Mouse (Mus musculus): ENCODE measurements around the gene Tex26. TPM values are rescaled to one million over a fixed set of nuclear protein-coding genes. Genes with fewer than 3 reads are reported as not detected.

The Tex26 gene
- polyA plus RNA-seq, 1 experiment from 2014 or later: 0.38 TPM

GRCm38 (mm10) chr5:149474701-149475468, 35.4 kb downstream of the Tex26 start:
- H3K4me2 ChIP-seq (ENCODE audit: low read depth, low read length): no peak overlapping the region
- no peaks in the 10 kb centered on the region for H3K4me1 ChIP-seq (ENCODE audit: control insufficient read depth, insufficient read depth, low read length)
- 90% methylated on average over 16 of the region's 16 CpGs for WGBS
- no peaks in the 10 kb centered on the region for H3K36me3 ChIP-seq (ENCODE audit: control insufficient read depth, insufficient read depth, low read length)
- no peaks in the 10 kb centered on the region for H3K9me3 ChIP-seq (ENCODE audit: control insufficient read depth, low read length)
- H3K4me3 ChIP-seq (ENCODE audit: low read length): no peak overlapping the region
- H3K27ac ChIP-seq (ENCODE audit: low read length): no peak overlapping the region
- no peak overlapping the region for H3K9ac ChIP-seq (ENCODE audit: low read depth, low read length)
- H3K27me3 ChIP-seq (replicated peaks; ENCODE audit: control insufficient read depth, insufficient read depth, low read length): no peaks in the 10 kb centered on the region
- no peak for ATAC-seq

GRCm38 (mm10) chr5:149481920-149482319, 42.5 kb downstream of the Tex26 start:
- no peak overlapping the region for H3K27ac ChIP-seq (ENCODE audit: low read length)

GRCm38 (mm10) chr5:149483321-149484052, 44.0 kb downstream of the Tex26 start:
- Histone ChIP-seq H3K4me2 (ENCODE audit: low read depth, low read length) (no peak overlapping the region), H3K36me3 (ENCODE audit: control insufficient read depth, insufficient read depth, low read length) (no peaks in the 10 kb centered on the region), H3K4me1 (ENCODE audit: control insufficient read depth, insufficient read depth, low read length) (no peaks in the 10 kb centered on the region), H3K9ac (ENCODE audit: low read depth, low read length) (no peak overlapping the region), H3K27ac (ENCODE audit: low read length) (no peak overlapping the region), H3K27me3 (replicated peaks; ENCODE audit: control insufficient read depth, insufficient read depth, low read length) (no peaks in the 10 kb centered on the region), H3K4me3 (ENCODE audit: low read length) (no peak overlapping the region), H3K9me3 (ENCODE audit: control insufficient read depth, low read length) (no peaks in the 10 kb centered on the region)
- no peak for ATAC-seq
- 66% methylated on average over 12 of the region's 12 CpGs for WGBS

More at GRCm38 (mm10) chr5:149481920-149482319, 42.5 kb downstream of the Tex26 start:
- Histone ChIP-seq H3K36me3 (ENCODE audit: control insufficient read depth, insufficient read depth, low read length) (no peaks in the 10 kb centered on the region), H3K4me3 (ENCODE audit: low read length) (no peak overlapping the region), H3K27me3 (replicated peaks; ENCODE audit: control insufficient read depth, insufficient read depth, low read length) (no peaks in the 10 kb centered on the region), H3K4me2 (ENCODE audit: low read depth, low read length) (no peak overlapping the region), H3K9me3 (ENCODE audit: control insufficient read depth, low read length) (no peaks in the 10 kb centered on the region), H3K9ac (ENCODE audit: low read depth, low read length) (no peak overlapping the region), H3K4me1 (ENCODE audit: control insufficient read depth, insufficient read depth, low read length) (no peaks in the 10 kb centered on the region)
- ATAC-seq: no peak
- 88% methylated on average over 7 of the region's 7 CpGs for WGBS

- 53% methylated on average over 12 of the region's 12 CpGs for WGBS
- no peaks in the 10 kb centered on the region for H3K27me3 ChIP-seq (replicated peaks; ENCODE audit: control insufficient read depth, insufficient read depth, low read length)
- H3K9me3 ChIP-seq (ENCODE audit: control insufficient read depth, low read length): no peaks in the 10 kb centered on the region
- H3K36me3 ChIP-seq (ENCODE audit: control insufficient read depth, insufficient read depth, low read length): no peaks in the 10 kb centered on the region
- H3K27ac ChIP-seq (ENCODE audit: low read length): no peak overlapping the region
- H3K4me3 ChIP-seq (ENCODE audit: low read length): no peak overlapping the region
- H3K4me2 ChIP-seq (ENCODE audit: low read depth, low read length): no peak overlapping the region
- no peak overlapping the region for H3K9ac ChIP-seq (ENCODE audit: low read depth, low read length)
- peak; percentile 33; the same call in 1 of the 2 replicates for ATAC-seq
- no peaks in the 10 kb centered on the region for H3K4me1 ChIP-seq (ENCODE audit: control insufficient read depth, insufficient read depth, low read length)
These were observed 44.8 kb downstream of the Tex26 start for GRCm38 (mm10) chr5:149484270-149484669.

- ATAC-seq: no peak
- no peak overlapping the region for H3K4me2 ChIP-seq (ENCODE audit: low read depth, low read length)
- H3K36me3 ChIP-seq (ENCODE audit: control insufficient read depth, insufficient read depth, low read length): no peaks in the 10 kb centered on the region
- no peak overlapping the region for H3K4me3 ChIP-seq (ENCODE audit: low read length)
- no peaks in the 10 kb centered on the region for H3K4me1 ChIP-seq (ENCODE audit: control insufficient read depth, insufficient read depth, low read length)
- no peaks in the 10 kb centered on the region for H3K27me3 ChIP-seq (replicated peaks; ENCODE audit: control insufficient read depth, insufficient read depth, low read length)
- H3K9ac ChIP-seq (ENCODE audit: low read depth, low read length): no peak overlapping the region
- H3K9me3 ChIP-seq (ENCODE audit: control insufficient read depth, low read length): no peaks in the 10 kb centered on the region
- H3K27ac ChIP-seq (ENCODE audit: low read length): no peak overlapping the region
- 89% methylated on average over 6 of the region's 6 CpGs for WGBS
These were observed 46.0 kb downstream of the Tex26 start for GRCm38 (mm10) chr5:149485447-149485846.

- no peak overlapping the region for H3K27ac ChIP-seq (ENCODE audit: low read length)
- H3K27me3 ChIP-seq (replicated peaks; ENCODE audit: control insufficient read depth, insufficient read depth, low read length): no peaks in the 10 kb centered on the region
- H3K36me3 ChIP-seq (ENCODE audit: control insufficient read depth, insufficient read depth, low read length): no peaks in the 10 kb centered on the region
- no peak overlapping the region for H3K4me2 ChIP-seq (ENCODE audit: low read depth, low read length)
- ATAC-seq: no peak
- no peaks in the 10 kb centered on the region for H3K4me1 ChIP-seq (ENCODE audit: control insufficient read depth, insufficient read depth, low read length)
- H3K9me3 ChIP-seq (ENCODE audit: control insufficient read depth, low read length): no peaks in the 10 kb centered on the region
- 31% methylated on average over 11 of the region's 11 CpGs for WGBS
- H3K9ac ChIP-seq (ENCODE audit: low read depth, low read length): no peak overlapping the region
- H3K4me3 ChIP-seq (ENCODE audit: low read length): no peak overlapping the region
These were observed 49.0 kb downstream of the Tex26 start for GRCm38 (mm10) chr5:149488360-149489021.

GRCm38 (mm10) chr5:149489136-149489535, 49.7 kb downstream of the Tex26 start:
- Histone ChIP-seq H3K27me3 (replicated peaks; ENCODE audit: control insufficient read depth, insufficient read depth, low read length) (no peaks in the 10 kb centered on the region), H3K36me3 (ENCODE audit: control insufficient read depth, insufficient read depth, low read length) (no peaks in the 10 kb centered on the region), H3K4me1 (ENCODE audit: control insufficient read depth, insufficient read depth, low read length) (no peaks in the 10 kb centered on the region), H3K27ac (ENCODE audit: low read length) (no peak overlapping the region), H3K9ac (ENCODE audit: low read depth, low read length) (no peak overlapping the region), H3K4me2 (ENCODE audit: low read depth, low read length) (no peak overlapping the region), H3K9me3 (ENCODE audit: control insufficient read depth, low read length) (no peaks in the 10 kb centered on the region), H3K4me3 (ENCODE audit: low read length) (no peak overlapping the region)
- no peak for ATAC-seq
- WGBS: 50% methylated on average over 11 of the region's 11 CpGs

GRCm38 (mm10) chr5:149490275-149490674, 50.8 kb downstream of the Tex26 start:
- Histone ChIP-seq H3K9me3 (ENCODE audit: control insufficient read depth, low read length) (no peaks in the 10 kb centered on the region), H3K27ac (ENCODE audit: low read length) (no peak overlapping the region), H3K4me3 (ENCODE audit: low read length) (no peak overlapping the region), H3K9ac (ENCODE audit: low read depth, low read length) (no peak overlapping the region), H3K27me3 (replicated peaks; ENCODE audit: control insufficient read depth, insufficient read depth, low read length) (no peaks in the 10 kb centered on the region), H3K36me3 (ENCODE audit: control insufficient read depth, insufficient read depth, low read length) (no peaks in the 10 kb centered on the region), H3K4me1 (ENCODE audit: control insufficient read depth, insufficient read depth, low read length) (no peaks in the 10 kb centered on the region), H3K4me2 (ENCODE audit: low read depth, low read length) (no peak overlapping the region)
- ATAC-seq: no peak
- WGBS: 68% methylated on average over 15 of the region's 15 CpGs

- Histone ChIP-seq H3K4me1 (ENCODE audit: control insufficient read depth, insufficient read depth, low read length) (no peaks in the 10 kb centered on the region), H3K27me3 (replicated peaks; ENCODE audit: control insufficient read depth, insufficient read depth, low read length) (no peaks in the 10 kb centered on the region), H3K4me3 (ENCODE audit: low read length) (no peak overlapping the region), H3K9me3 (ENCODE audit: control insufficient read depth, low read length) (no peaks in the 10 kb centered on the region), H3K36me3 (ENCODE audit: control insufficient read depth, insufficient read depth, low read length) (no peaks in the 10 kb centered on the region), H3K27ac (ENCODE audit: low read length) (no peak overlapping the region), H3K4me2 (ENCODE audit: low read depth, low read length) (no peak overlapping the region), H3K9ac (ENCODE audit: low read depth, low read length) (no peak overlapping the region)
- ATAC-seq: no peak
- WGBS: 54% methylated on average over 6 of the region's 6 CpGs
These were observed 56.2 kb downstream of the Tex26 start for GRCm38 (mm10) chr5:149495655-149496054.

Data from intestine, embryonic 16.5 days (tissue).